Mouse (Mus musculus): Measurements from ENCODE around the gene Btbd8. TPM values are rescaled to one million over a fixed set of nuclear protein-coding genes. Genes with fewer than 3 reads are reported as not detected.

Btbd8 gene
- polyA plus RNA-seq, 1 experiment from 2014 or later: 4.7 TPM

GRCm38 (mm10) chr5:107547955-107548354 is 110.2 kb downstream of the Btbd8 start:
- 71% methylated on average over 3 of the region's 3 CpGs for WGBS
- Histone ChIP-seq H3K4me3 (ENCODE audit: low read depth, low read length) (no peak overlapping the region), H3K36me3 (ENCODE audit: control insufficient read depth, insufficient read depth, low read length) (peaks cover 26% of the 10 kb centered on the region), H3K27ac (ENCODE audit: low read depth) (no peak overlapping the region), H3K9me3 (ENCODE audit: control insufficient read depth, low read length) (no peaks in the 10 kb centered on the region), H3K27me3 (replicated peaks; ENCODE audit: control insufficient read depth, insufficient read depth, low read length) (no peaks in the 10 kb centered on the region), H3K4me2 (ENCODE audit: low read length) (no peak overlapping the region), H3K9ac (ENCODE audit: low read length) (no peak overlapping the region), H3K4me1 (replicated peaks; ENCODE audit: control insufficient read depth, insufficient read depth, low read length) (no peaks in the 10 kb centered on the region)
- no peak for DNase-seq (ENCODE audit: low spot score)
- ATAC-seq (replicated peaks; ENCODE audit: low FRiP score, low TSS enrichment, low read depth): no peak

GRCm38 (mm10) chr5:107548444-107548843 is 110.6 kb downstream of the Btbd8 start:
- H3K36me3 ChIP-seq (ENCODE audit: control insufficient read depth, insufficient read depth, low read length): peaks cover 29% of the 10 kb centered on the region
- no peaks in the 10 kb centered on the region for H3K27me3 ChIP-seq (replicated peaks; ENCODE audit: control insufficient read depth, insufficient read depth, low read length)
- no peaks in the 10 kb centered on the region for H3K9me3 ChIP-seq (ENCODE audit: control insufficient read depth, low read length)
- H3K27ac ChIP-seq (ENCODE audit: low read depth): no peak overlapping the region
- H3K4me3 ChIP-seq (ENCODE audit: low read depth, low read length): no peak overlapping the region
- DNase-seq (ENCODE audit: low spot score) (no peak), ATAC-seq (replicated peaks; ENCODE audit: low FRiP score, low TSS enrichment, low read depth) (no peak)
- no peaks in the 10 kb centered on the region for H3K4me1 ChIP-seq (replicated peaks; ENCODE audit: control insufficient read depth, insufficient read depth, low read length)
- WGBS: 90% methylated on average over 3 of the region's 3 CpGs
- H3K4me2 ChIP-seq (ENCODE audit: low read length): no peak overlapping the region
- no peak overlapping the region for H3K9ac ChIP-seq (ENCODE audit: low read length)

- no peak overlapping the region for H3K4me2 ChIP-seq (ENCODE audit: low read length)
- ATAC-seq (replicated peaks; ENCODE audit: low FRiP score, low TSS enrichment, low read depth) (no peak), DNase-seq (ENCODE audit: low spot score) (no peak)
- H3K9ac ChIP-seq (ENCODE audit: low read length): no peak overlapping the region
- H3K9me3 ChIP-seq (ENCODE audit: control insufficient read depth, low read length): no peaks in the 10 kb centered on the region
- no peak overlapping the region for H3K27ac ChIP-seq (ENCODE audit: low read depth)
- H3K4me3 ChIP-seq (ENCODE audit: low read depth, low read length): no peak overlapping the region
- peaks cover 63% of the 10 kb centered on the region for H3K36me3 ChIP-seq (ENCODE audit: control insufficient read depth, insufficient read depth, low read length)
- 55% methylated on average over 5 of the region's 5 CpGs for WGBS
- no peaks in the 10 kb centered on the region for H3K27me3 ChIP-seq (replicated peaks; ENCODE audit: control insufficient read depth, insufficient read depth, low read length)
- H3K4me1 ChIP-seq (replicated peaks; ENCODE audit: control insufficient read depth, insufficient read depth, low read length): no peaks in the 10 kb centered on the region
These were observed 116.5 kb downstream of the Btbd8 start for GRCm38 (mm10) chr5:107554336-107554735.

GRCm38 (mm10) chr5:107556969-107557368 is 119.2 kb downstream of the Btbd8 start:
- H3K36me3 ChIP-seq (ENCODE audit: control insufficient read depth, insufficient read depth, low read length): peaks cover 74% of the 10 kb centered on the region
- 54% methylated on average over 3 of the region's 3 CpGs for WGBS

More at GRCm38 (mm10) chr5:107556969-107557368, 119.2 kb downstream of the Btbd8 start:
- H3K4me3 ChIP-seq (ENCODE audit: low read depth, low read length): no peak overlapping the region
- no peak overlapping the region for H3K9ac ChIP-seq (ENCODE audit: low read length)
- H3K4me2 ChIP-seq (ENCODE audit: low read length): no peak overlapping the region
- H3K9me3 ChIP-seq (ENCODE audit: control insufficient read depth, low read length): no peaks in the 10 kb centered on the region
- no peak for DNase-seq (ENCODE audit: low spot score)
- H3K27me3 ChIP-seq (replicated peaks; ENCODE audit: control insufficient read depth, insufficient read depth, low read length): no peaks in the 10 kb centered on the region
- no peak overlapping the region for H3K27ac ChIP-seq (ENCODE audit: low read depth)
- ATAC-seq (replicated peaks; ENCODE audit: low FRiP score, low TSS enrichment, low read depth): no peak
- no peaks in the 10 kb centered on the region for H3K4me1 ChIP-seq (replicated peaks; ENCODE audit: control insufficient read depth, insufficient read depth, low read length)

Other genes with a start within 250 kb of the Btbd8 start
- 24.4 and 28.7 TPM in 2 replicates for gene Tgfbr3, start 148.4 kb upstream of the Btbd8 start, polyA plus RNA-seq (2014; fragmentation: Nextera tagmentation; extraction: Ambion mirVana)
- gene Brdt, start 106.8 kb upstream of the Btbd8 start, polyA plus RNA-seq (2014; fragmentation: Nextera tagmentation; extraction: Ambion mirVana): 1.6 and 1.7 TPM in 2 replicates
- 0.55 and 0.93 TPM in 2 replicates for gene Ephx4, start 35.3 kb upstream of the Btbd8 start, polyA plus RNA-seq (2014; fragmentation: Nextera tagmentation; extraction: Ambion mirVana)
- not detected in 2 replicates for gene Lpcat2b, start 6.4 kb upstream of the Btbd8 start, polyA plus RNA-seq (2014; fragmentation: Nextera tagmentation; extraction: Ambion mirVana)
- gene Gm42669, start 69.6 kb downstream of the Btbd8 start, polyA plus RNA-seq (2014; fragmentation: Nextera tagmentation; extraction: Ambion mirVana): 0.50 and 0.69 TPM in 2 replicates
- gene 1700028K03Rik, start 96.7 kb downstream of the Btbd8 start, polyA plus RNA-seq (2014; fragmentation: Nextera tagmentation; extraction: Ambion mirVana): 0.08 and 0.12 TPM in 2 replicates
- gene Rpap2, start 159.4 kb downstream of the Btbd8 start, polyA plus RNA-seq (2014; fragmentation: Nextera tagmentation; extraction: Ambion mirVana): 16.8 and 21.6 TPM in 2 replicates
- gene Glmn, start 159.9 kb downstream of the Btbd8 start, polyA plus RNA-seq (2014; fragmentation: Nextera tagmentation; extraction: Ambion mirVana): 32.5 and 33.0 TPM in 2 replicates